Mouse (Mus musculus): Measurements from ENCODE around the gene 2610528J11Rik.

DNA sequence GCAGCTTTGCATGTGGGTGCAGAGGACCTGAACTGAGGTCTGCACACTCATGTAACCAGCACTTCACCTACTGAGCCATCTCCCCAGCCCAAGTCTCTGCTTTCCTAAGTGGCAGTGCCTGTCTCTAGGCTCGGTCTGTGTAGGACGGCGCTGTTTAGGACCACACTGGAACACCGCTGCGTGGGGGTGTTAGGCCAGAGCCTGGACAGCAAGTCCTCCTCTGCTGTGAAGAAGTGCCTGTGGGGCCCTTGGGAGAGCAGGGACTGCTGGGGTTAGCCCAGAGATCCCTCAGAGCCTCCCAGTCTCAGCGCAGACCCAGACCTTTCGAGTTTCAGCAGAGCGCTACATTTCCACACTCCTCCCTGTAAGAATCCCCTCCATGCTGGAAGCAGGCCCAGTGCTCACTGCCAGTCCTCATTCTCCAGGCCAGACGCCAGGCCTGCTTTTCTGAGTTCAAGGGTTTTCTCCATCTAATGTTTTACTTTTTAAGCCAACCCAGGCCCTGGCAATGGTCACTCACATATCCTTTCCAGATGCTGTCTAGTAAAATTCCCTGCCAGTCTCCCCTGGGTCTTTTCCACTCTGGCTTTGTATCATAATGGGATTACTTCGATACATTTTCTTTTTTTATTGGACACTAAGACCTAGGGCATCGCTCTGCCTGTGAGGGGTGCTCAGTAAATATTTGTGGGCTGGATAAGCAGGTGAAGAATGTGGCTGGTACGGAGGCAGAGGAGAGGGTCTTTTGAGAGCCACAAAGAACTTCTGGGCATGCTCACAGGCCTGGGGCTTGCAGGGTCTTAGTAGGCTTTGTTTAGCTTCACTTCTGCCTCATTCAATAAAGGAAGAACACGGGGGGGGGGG lies 37.5 kb downstream of the 2610528J11Rik start:
- TF ChIP-seq POLR2A (IDR thresholded peaks at IDR 0.05; ENCODE audit: borderline replicate concordance, extremely low read depth, low read depth, low read length) (no peak), CTCF (IDR thresholded peaks at IDR 0.05; ENCODE audit: insufficient read depth, low read length) (no peak)

Measured in lung, adult 2 months (tissue).